Mouse (Mus musculus) liver, adult 2 months (tissue): ENCODE measurements around the gene Nectin2. TPM values are rescaled to one million over a fixed set of nuclear protein-coding genes. Genes with fewer than 3 reads are reported as not detected.

Experiments used
- DNase-seq: peaks from one replicate; pipeline ENCODE4 v3.0.0-alpha.2; 2011; ENCODE audit warnings: low read depth, low spot score; ENCODE audit errors: extremely low read depth
- H3K27ac ChIP-seq: fragments of 200-500 bp; replicated peaks from 2 replicates; pipeline ENCODE4 v1.5.1; 2012; ENCODE audit warnings: low read depth, mild to moderate bottlenecking, control low read depth, inconsistent platforms, low read length; ENCODE audit not compliant: insufficient read depth
- H3K27me3 ChIP-seq: fragments of 200-500 bp; 2 replicates; pipeline ENCODE4 v1.6.1; 2012; ENCODE audit warnings: mild to moderate bottlenecking, moderate library complexity, low read length, inconsistent platforms; ENCODE audit not compliant: control insufficient read depth, insufficient read depth
- H3K36me3 ChIP-seq: fragments of 200-500 bp; 2 replicates; pipeline ENCODE4 v1.6.1; 2012; ENCODE audit warnings: low read length, inconsistent platforms; ENCODE audit not compliant: control insufficient read depth, insufficient read depth
- H3K4me1 ChIP-seq: fragments of 200-500 bp; 2 replicates; pipeline ENCODE4 v1.6.1; 2011; ENCODE audit warnings: low read length; ENCODE audit not compliant: control insufficient read depth, insufficient read depth
- H3K4me3 ChIP-seq: fragments of 200-500 bp; 2 replicates; pipeline ENCODE4 v1.5.1; 2011; ENCODE audit warnings: low read depth, mild to moderate bottlenecking, control low read depth, low read length, moderate library complexity; ENCODE audit not compliant: insufficient read depth
- H3K79me2 ChIP-seq: fragments of 200-500 bp; 2 replicates; pipeline ENCODE4 v1.6.1; 2012; ENCODE audit warnings: inconsistent platforms, mild to moderate bottlenecking, low read length, moderate library complexity; ENCODE audit not compliant: control insufficient read depth, insufficient read depth
- H3K9ac ChIP-seq: fragments of 200-500 bp; 2 replicates; pipeline ENCODE4 v1.6.1; 2012; ENCODE audit warnings: low read depth, mild to moderate bottlenecking, control low read depth, inconsistent platforms, low read length
- CTCF ChIP-seq: fragments of 200-500 bp; IDR thresholded peaks from 2 replicates; pipeline ENCODE4 v1.5.1; 2011; ENCODE audit warnings: low read depth, low read length, control low read depth
- POLR2A ChIP-seq: fragments of 200-500 bp; IDR thresholded peaks from 2 replicates; pipeline ENCODE4 v1.6.1; 2011; ENCODE audit warnings: low read length, control low read depth; ENCODE audit not compliant: insufficient read depth; ENCODE audit errors: extremely low read depth
- WGBS: fragments of 180-500 bp; shearing (Covaris S2); methylation state at CpG from one replicate; pipeline ENCODE4 v1.1.7; 2018; 5-methylcytosine and 5-hydroxymethylcytosine counted together
- polyA plus RNA-seq: library from polyadenylated mRNA; depleted of rRNA; stranded (reverse); fragments of >200 nt; gene quantifications from 2 replicates; pipeline ENCODE4 v1.2.3, GENCODE M21; 2012
- total RNA-seq: library from RNA; depleted of rRNA; stranded (reverse); fragments of >200 nt; gene quantifications from 2 replicates; pipeline ENCODE4 v1.2.3, GENCODE M21; 2014

The Nectin2 gene
- total and polyA plus RNA-seq, 2 experiments, result 17.8 to 68.7 TPM

DNA sequence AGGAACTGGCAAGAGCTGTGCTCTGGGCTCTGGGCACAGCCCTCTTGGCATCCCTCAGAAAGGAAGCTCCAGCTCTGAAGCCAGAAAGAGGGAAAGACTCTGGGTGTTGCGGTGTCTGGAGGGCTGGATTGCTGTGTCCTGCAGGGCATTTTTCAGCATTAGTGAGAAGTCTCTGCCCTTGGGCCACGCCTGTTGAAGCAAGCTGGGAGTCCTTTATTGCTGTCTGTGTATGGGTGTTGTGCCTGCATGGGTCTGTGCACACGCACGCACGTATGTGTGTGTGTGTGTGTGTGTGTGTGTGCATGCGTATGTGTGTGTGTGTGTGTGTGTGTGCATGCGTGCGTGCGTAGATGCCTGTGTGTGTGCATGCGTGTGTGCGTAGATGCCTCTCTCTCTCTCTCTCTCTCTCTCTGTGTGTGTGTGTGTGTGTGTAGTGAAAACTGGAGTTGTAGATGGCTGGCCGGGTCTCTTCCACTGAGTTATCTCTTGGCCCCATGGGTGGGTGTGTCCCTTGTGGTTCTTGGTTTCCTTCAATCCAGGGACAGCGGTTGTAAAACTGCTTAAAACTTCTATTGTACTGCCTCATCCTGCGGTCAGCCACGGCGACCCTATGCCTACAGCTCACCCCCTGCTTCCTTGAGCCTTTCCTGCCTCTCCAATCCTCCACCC lies 13.8 kb downstream of the Nectin2 start:
- H3K79me2 ChIP-seq, result peaks cover 3% of the 10 kb centered on the region; the same call in 1 of the 2 replicates
- 84% methylated on average over 16 of the region's 16 CpGs for WGBS
- no peaks in the 10 kb centered on the region for H3K27me3 ChIP-seq
- DNase-seq, result no peak
- H3K27ac ChIP-seq, result no peak overlapping the region
- no peak overlapping the region for H3K9ac ChIP-seq
- H3K36me3 ChIP-seq, result peaks cover 22% of the 10 kb centered on the region
- H3K4me1 ChIP-seq, result no peaks in the 10 kb centered on the region
- no peak for TF ChIP-seq CTCF
- TF ChIP-seq POLR2A, result no peak
- no peak overlapping the region for H3K4me3 ChIP-seq

GRCm38 (mm10) chr7:19734178-19734666 lies 16.1 kb downstream of the Nectin2 start:
- 86% methylated on average over 10 of the region's 10 CpGs for WGBS
- H3K4me3 ChIP-seq, result no peak overlapping the region
- 0 out of 2 replicates have a peak, but pooled peaks cover 3% of the 10 kb centered on the region for H3K79me2 ChIP-seq
- no peaks in the 10 kb centered on the region for H3K4me1 ChIP-seq
- DNase-seq, result no peak
- H3K27me3 ChIP-seq, result no peaks in the 10 kb centered on the region
- H3K27ac ChIP-seq, result no peak overlapping the region
- peaks cover 42% of the 10 kb centered on the region for H3K36me3 ChIP-seq
- TF ChIP-seq CTCF (no peak), POLR2A (no peak)
- no peak overlapping the region for H3K9ac ChIP-seq

DNA sequence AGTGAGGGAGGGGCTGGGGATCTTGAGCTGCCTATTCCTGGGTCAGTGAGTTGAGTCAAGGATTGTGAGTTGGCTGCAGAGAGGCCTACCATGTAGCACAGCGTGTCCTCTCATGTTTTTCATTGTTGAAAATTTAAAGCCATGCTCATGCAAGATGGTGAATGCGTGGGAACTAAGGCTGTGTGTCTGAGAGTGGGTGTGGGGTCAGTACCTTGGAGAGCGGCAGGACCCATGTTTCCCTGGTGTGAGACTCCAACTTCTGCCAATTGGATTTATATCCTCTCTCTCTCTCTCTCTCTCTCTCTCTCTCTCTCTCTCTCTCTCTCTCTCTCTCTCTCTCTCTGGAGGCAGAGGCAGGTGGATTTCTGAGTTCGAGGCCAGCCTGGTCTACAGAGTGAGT lies 23.7 kb downstream of the Nectin2 start:
- no peaks in the 10 kb centered on the region for H3K27me3 ChIP-seq
- H3K36me3 ChIP-seq, result peaks cover 46% of the 10 kb centered on the region
- H3K4me1 ChIP-seq, result no peaks in the 10 kb centered on the region
- no peak overlapping the region for H3K9ac ChIP-seq
- no peaks in the 10 kb centered on the region for H3K79me2 ChIP-seq
- H3K27ac ChIP-seq, result no peak overlapping the region
- no peak for DNase-seq
- TF ChIP-seq POLR2A, result no peak
- TF ChIP-seq CTCF, result no peak
- 89% methylated on average over 4 of the region's 4 CpGs for WGBS
- H3K4me3 ChIP-seq, result no peak overlapping the region

GRCm38 (mm10) chr7:19724167-19724566 lies 26.1 kb downstream of the Nectin2 start:
- Histone ChIP-seq H3K27ac (no peak overlapping the region), H3K4me1 (no peaks in the 10 kb centered on the region), H3K36me3 (peaks cover 25% of the 10 kb centered on the region; the same call in 1 of the 2 replicates), H3K27me3 (no peaks in the 10 kb centered on the region), H3K79me2 (no peaks in the 10 kb centered on the region), H3K9ac (no peak overlapping the region), H3K4me3 (no peak overlapping the region)
- TF ChIP-seq CTCF, result no peak
- TF ChIP-seq POLR2A, result no peak
- no peak for DNase-seq
- 93% methylated on average over 12 of the region's 12 CpGs for WGBS

DNA sequence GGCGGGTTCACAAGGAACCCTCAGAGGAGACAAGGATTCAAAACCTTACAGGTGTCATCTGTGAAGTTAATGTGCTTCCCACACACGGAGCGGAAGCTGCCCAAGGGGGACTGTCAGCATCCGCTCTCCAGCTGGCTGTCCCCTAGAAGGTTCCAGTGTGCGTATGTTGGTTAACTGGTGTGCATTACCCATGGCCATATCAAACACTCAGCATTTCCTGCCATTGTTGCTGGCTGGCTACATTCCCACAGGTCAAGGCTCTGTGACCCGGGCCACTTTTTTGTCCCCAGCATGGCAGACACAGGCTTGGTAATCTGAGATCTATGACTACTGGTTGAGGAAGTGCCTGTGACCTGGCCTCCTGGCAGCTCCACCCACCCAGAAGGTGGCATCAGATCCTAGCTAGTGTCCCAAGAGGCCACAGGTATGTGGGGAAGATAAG lies 27.5 kb downstream of the Nectin2 start:
- 78% methylated on average over 6 of the region's 6 CpGs for WGBS
- Histone ChIP-seq H3K27me3 (no peaks in the 10 kb centered on the region), H3K4me3 (no peak overlapping the region), H3K4me1 (no peaks in the 10 kb centered on the region), H3K27ac (peak overlapping the region; percentile 19), H3K9ac (no peak overlapping the region), H3K79me2 (no peaks in the 10 kb centered on the region), H3K36me3 (peaks cover 16% of the 10 kb centered on the region; the same call in 1 of the 2 replicates)
- DNase-seq, result no peak
- TF ChIP-seq POLR2A, result no peak
- no peak for TF ChIP-seq CTCF

- DNase-seq, result no peak
- no peak overlapping the region for H3K27ac ChIP-seq
- H3K4me1 ChIP-seq, result peaks cover 3% of the 10 kb centered on the region; the same call in 1 of the 2 replicates
- TF ChIP-seq CTCF, result no peak
- TF ChIP-seq POLR2A, result no peak
- H3K36me3 ChIP-seq, result peaks cover 3% of the 10 kb centered on the region; the same call in 1 of the 2 replicates
- H3K79me2 ChIP-seq, result 0 out of 2 replicates have a peak, but pooled peaks cover 3% of the 10 kb centered on the region
- H3K4me3 ChIP-seq, result no peak overlapping the region
- 91% methylated on average over 4 of the region's 4 CpGs for WGBS
- H3K27me3 ChIP-seq, result no peaks in the 10 kb centered on the region
- H3K9ac ChIP-seq, result no peak overlapping the region
Measured at GRCm38 (mm10) chr7:19719200-19719599, 31.1 kb downstream of the Nectin2 start.
